Mouse (Mus musculus) layer of hippocampus, postnatal 25 days (tissue): ENCODE measurements around the gene Ppp2r1a. TPM values are rescaled to one million over a fixed set of nuclear protein-coding genes. Genes with fewer than 3 reads are reported as not detected.
A peak's percentile ranks its signal among the peaks of the same experiment; 100 is the strongest.

Source experiments
- DNase-seq, 2 experiments: peaks; one replicate each; pipeline ENCODE4 v3.0.0; 2022; ENCODE audit warnings: mixed read lengths in 2 of 2, low spot score in 1 of 2; ENCODE audit errors: extremely low spot score in 1 of 2
- total RNA-seq, 2 experiments: library from RNA; stranded (reverse); gene quantifications; 2 replicates each; pipeline ENCODE4 v1.2.3; 2021

The Ppp2r1a gene
- 100 to 1,000 TPM; 645 to 674 TPM for total RNA-seq

GRCm38 (mm10) chr17:20944985-20945891 is at the start of gene Ppp2r1a:
Gene Ppp2r1a, plus strand, starts transcription at chr17:20945311.
- peak; percentile 94 to 98 for DNase-seq

- DNase-seq = no peak
Measured at GRCm38 (mm10) chr17:20904991-20905390, 40.1 kb upstream of the Ppp2r1a start, which contains the start of gene Vmn1r231. Gene Vmn1r231, minus strand, starts transcription at chr17:20905091.

GRCm38 (mm10) chr17:20919614-20920013 is 25.5 kb upstream of the Ppp2r1a start, which contains the start of gene Vmn1r232:
Gene Vmn1r232, minus strand, starts transcription at chr17:20919714.
- DNase-seq = no peak

GRCm38 (mm10) chr17:20944226-20944625 is 885 bp upstream of the Ppp2r1a start:
- no peak for DNase-seq

GRCm38 (mm10) chr17:20946026-20946565 is 985 bp downstream of the Ppp2r1a start:
- peak in 1 of 2 experiments; percentile 15 for DNase-seq

GRCm38 (mm10) chr17:20946636-20947035 is 1.5 kb downstream of the Ppp2r1a start:
- DNase-seq = no peak

GRCm38 (mm10) chr17:20960386-20960785 is 15.3 kb downstream of the Ppp2r1a start:
- DNase-seq = no peak

GRCm38 (mm10) chr17:20965421-20965820 is 20.3 kb downstream of the Ppp2r1a start:
- no peak for DNase-seq

GRCm38 (mm10) chr17:20966681-20967080 is 21.6 kb downstream of the Ppp2r1a start:
- no peak for DNase-seq

- no peak for DNase-seq
Measured at GRCm38 (mm10) chr17:20993716-20994115, 48.6 kb downstream of the Ppp2r1a start.

GRCm38 (mm10) chr17:20996364-20996763 is 51.3 kb downstream of the Ppp2r1a start, which contains the start of gene Vmn1r233:
Gene Vmn1r233, minus strand, starts transcription at chr17:20996464.
- DNase-seq = no peak

- peak; percentile 77 to 80 for DNase-seq
Measured at GRCm38 (mm10) chr17:21008382-21009331, 63.5 kb downstream of the Ppp2r1a start, which contains the start of gene Zfp160. Gene Zfp160, plus strand, starts transcription at chr17:21008903.

GRCm38 (mm10) chr17:21009726-21010125 is 64.6 kb downstream of the Ppp2r1a start:
- DNase-seq = no peak

Other genes starting within 250 kb of the Ppp2r1a start
- gene Vmn1r227, start 215.5 kb upstream of the Ppp2r1a start, total RNA-seq = not detected
- not detected for gene Vmn1r228, start 159.2 kb upstream of the Ppp2r1a start, total RNA-seq
- gene Vmn1r229, start 133.8 kb upstream of the Ppp2r1a start, total RNA-seq = under 1 TPM; 0.05 to 0.07 TPM
- gene Vmn1r230, start 104.9 kb upstream of the Ppp2r1a start, total RNA-seq = not detected
- not detected for gene Vmn1r231, start 40.2 kb upstream of the Ppp2r1a start, total RNA-seq
- not detected for gene Vmn1r232, start 25.6 kb upstream of the Ppp2r1a start, total RNA-seq
- gene Vmn1r233, start 51.2 kb downstream of the Ppp2r1a start, total RNA-seq = not detected
- 10 to 100 TPM; 19.5 to 24.1 TPM for gene Zfp160, start 63.6 kb downstream of the Ppp2r1a start, total RNA-seq